Mouse (Mus musculus) left cerebral cortex, adult 11 months (tissue): ENCODE results near the gene L3hypdh.

ENCODE experiments used
- DNase-seq: peaks from one replicate; pipeline ENCODE4 v3.0.0; 2022; ENCODE audit warnings: low spot score

L3hypdh gene

DNA sequence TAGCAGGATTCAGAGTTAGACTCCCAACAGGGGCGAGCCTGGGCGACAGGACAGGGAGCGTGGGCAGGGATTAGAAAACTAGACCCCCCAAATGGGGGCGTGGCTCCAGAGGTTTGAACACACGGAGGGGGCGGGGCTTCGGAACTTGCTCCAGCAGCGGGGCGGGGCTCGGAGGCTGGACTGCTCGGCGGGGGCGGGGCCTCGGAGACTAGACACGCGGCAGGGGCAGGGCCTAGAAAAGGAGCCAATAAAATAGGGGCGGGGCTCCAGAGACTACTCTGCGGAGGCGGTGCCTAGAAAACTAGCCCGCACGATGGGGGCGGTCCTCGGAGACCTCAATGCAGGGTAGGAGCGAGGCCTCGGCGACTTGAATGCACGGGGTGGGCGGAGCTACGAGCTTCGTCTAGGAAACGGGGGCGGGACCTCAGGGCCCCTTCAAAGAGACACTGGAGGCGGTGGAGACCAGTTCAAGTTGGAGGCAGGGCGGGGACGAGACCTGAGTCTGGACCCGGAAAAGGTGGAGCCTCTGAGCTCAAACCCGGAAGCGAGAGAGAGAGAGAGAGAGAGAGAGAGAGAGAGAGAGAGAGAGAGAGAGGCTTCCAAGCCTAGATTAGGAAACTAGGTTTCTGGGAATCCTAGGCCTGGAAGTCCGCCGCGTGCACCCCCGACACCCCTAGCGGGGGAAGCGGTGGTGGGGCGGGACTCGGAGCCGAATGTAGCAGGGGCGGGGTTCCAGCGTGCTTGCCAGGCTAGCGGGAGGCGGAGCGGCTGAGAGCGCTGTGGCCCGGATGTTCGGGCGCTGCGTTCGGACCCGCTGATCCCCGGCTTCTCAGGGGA, at the start of gene L3hypdh, which contains the start of gene Jkamp:
TSS of gene L3hypdh (minus strand) at position 111 of the 837 bp plus-strand sequence.
TSS of gene Jkamp (plus strand) at position 261 of the 837 bp plus-strand sequence.
- peak; percentile 99 for DNase-seq

DNA sequence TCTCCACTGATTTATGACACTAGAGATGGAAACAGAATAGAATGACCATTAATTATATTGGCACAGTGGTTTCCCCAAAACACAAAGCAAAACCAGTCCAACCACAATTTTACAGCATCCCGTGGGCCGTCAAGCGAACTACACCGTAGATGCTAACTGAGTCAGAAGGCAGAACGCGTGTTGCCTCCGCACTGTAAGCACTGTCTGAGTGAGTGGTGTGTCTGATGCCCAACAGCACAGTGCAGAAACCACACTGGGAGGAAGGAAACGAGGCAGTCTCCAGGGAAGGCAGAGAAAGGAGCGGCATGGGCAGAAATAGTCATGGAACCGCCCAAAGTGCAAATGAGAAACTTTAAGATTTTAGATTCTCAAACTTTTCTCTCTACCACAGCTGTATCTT, 44.0 kb upstream of the L3hypdh start:
- no peak for DNase-seq

DNA sequence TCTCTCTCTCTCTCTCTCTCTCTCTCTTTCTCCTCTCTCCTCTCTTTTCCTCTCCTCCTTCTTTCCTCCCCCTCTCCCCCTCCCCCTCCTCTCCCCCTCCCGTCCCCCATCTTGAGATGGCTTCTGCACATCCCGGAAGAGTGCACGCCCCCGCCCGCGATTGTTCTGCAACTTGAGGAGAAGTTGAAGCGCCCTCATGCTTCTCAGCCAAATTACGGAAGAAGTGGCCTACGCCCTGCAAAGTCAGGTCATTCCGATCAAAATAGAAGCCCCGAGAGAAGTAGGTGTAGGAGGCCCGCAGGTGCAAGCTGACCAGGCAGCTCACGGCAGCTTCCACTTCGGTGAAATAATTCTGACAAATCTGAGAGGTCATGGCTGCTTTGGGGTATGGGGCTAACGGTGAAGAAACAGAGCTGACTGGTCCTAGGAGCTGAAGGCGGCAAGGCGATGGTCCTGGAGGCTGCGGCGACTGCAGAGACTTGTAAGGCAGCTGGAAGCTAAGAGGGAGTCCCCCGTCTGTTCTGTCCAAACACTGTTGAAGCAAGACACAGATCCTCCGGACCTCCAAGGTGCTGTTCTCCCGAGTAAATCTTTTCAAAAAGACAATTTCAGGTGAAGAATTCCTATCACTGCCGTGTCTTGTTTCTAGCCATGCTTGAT, 30.6 kb upstream of the L3hypdh start:
- no peak for DNase-seq

DNA sequence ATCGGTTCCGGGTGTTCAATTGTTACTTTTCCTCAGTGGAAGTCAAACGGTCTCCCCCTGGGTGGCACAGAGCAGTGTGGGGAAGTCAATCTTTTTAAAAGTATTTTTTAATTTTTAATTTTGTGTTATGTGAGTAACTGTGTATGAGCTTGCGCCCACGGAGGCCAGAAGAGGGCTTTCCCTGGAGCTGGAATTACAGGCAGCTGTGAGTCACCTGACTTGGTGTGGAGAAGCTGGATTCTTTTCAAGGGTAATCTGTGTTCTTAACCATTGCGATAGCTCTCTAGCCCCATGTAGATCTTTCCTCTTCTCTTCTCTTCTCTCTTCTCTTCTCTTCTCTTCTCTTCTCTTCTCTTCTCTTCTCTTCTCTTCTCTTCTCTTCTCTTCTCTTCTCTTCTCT, 29.9 kb upstream of the L3hypdh start:
- no peak for DNase-seq

DNA sequence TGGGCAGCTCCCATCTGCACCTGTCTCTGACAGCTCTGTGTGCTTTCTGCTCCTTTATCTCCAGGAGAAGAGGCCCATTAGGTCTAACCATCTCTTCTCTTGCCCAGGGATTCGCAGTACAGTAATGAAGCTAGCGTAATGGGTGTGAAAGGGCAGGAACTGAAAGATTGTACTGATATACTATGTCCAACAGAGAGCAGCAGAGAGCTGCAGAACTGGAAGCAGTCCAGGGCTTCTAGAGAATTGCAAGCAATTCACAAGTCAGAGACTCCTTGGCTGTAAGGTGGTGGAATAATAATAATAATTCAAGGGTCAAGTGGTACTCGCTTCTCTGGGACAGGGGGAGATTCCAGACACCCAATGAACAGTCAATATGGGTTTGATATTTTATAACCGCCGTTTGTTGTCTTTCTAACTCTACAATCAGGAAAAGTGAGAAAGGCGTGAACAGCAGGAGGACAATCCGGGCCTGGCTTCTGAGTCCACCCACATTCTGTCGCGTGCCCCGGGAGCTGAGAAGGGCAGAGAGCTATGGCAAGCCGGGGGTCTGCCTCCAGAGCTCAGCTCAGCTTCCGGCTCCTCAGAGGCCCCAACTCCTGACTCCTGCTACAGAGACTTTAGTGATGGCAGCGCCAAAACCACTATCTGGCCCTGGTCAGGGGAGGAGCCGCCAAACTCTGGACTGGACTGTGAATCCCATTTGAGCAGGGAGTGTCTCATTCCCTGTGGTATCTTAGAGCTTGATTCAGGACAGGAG, 19.5 kb upstream of the L3hypdh start:
- DNase-seq = peak; percentile 32

- no peak for DNase-seq
Observed at GRCm38 (mm10) chr12:72104027-72104426, 18.8 kb upstream of the L3hypdh start.

- no peak for DNase-seq
Observed at GRCm38 (mm10) chr12:72102776-72103175, 17.5 kb upstream of the L3hypdh start.

GRCm38 (mm10) chr12:72096966-72097365, 11.7 kb upstream of the L3hypdh start:
- no peak for DNase-seq

DNA sequence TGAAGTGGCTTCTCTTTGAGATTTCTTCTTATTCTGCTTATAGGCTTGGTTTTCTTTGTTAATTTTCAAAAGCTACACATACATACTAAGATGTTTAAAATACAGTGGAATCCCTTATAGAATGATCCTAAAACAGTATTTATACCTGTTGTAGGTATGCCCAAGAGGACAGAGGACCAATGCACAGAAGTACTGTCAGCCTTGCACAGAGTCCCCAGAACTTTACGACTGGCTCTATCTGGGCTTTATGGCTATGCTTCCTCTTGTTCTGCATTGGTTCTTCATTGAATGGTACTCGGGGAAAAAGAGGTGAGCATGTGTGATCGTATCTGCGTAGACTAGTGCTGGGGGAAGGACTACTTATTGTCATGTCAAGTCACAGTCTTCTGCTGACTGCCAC, 4.6 kb upstream of the L3hypdh start:
- DNase-seq = no peak

DNA sequence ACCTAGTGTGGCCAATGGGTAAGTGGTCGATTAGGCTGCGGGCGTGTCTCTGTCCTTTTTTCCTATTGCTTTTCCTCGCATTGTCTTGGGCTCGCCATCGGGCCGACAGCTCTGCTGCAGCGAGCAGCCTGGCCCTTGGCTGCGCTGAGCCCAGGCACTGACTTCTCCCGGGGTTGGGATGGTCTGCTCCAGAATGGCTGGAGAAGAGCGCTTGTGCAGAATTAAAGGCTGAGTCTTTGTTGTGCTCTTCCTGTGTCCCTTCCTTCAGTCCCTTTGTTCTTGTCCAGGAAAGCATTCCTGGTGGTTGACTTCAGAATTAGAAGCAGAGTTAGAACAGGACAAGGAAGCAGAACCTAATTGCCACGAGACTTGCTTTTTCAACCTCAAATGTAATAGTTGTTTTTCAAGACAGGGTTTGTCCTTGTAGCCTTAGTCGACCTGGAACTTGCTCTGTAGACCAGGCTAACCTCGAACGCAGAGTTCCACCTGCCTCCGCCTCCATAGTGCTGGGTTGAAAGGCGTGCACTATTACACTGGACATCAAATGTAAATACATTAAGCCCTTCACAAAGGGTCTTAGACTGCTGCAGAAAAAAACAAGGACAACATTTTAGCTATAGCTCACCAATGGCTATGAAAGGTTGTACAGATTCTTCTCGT, 1.1 kb upstream of the L3hypdh start:
- DNase-seq = no peak

GRCm38 (mm10) chr12:72085024-72085328, 263 bp downstream of the L3hypdh start:
- DNase-seq = no peak

DNA sequence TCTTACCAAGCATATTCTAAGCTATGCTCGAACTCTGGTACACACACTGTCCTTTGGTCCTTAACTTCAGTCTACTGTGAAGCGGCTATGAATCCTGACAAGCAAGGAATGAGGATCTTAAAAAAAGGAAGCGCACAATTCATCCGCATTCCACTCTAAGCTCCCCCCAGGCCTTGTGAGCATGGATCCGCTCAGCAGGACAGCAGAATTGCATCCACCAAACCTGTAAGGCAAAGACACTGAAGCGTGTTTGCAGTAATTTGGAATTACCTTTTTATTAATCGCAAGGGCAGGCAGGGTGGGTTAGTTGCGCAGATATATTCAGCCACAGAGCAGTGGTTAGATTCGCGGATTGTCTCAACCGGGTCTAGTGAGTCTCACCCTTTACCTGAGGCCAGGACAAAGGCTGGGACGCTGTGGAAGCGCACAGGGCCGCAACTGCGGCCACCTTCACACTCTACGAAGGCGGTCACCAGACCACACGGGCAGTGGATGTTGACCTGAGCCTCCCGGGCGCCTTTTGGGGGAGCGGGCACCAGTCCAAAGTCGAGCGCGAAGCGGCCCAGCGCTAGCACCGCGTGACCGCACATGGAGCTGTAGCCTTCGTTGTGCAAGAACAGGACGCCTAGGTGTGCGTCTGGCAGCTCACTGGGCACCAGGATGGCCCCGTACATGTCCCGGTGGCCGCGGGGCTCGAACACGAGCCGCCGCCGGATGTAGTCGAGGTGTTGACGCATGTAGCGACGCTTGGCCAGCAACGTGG, 797 bp downstream of the L3hypdh start:
- DNase-seq = peak; percentile 16

- no peak for DNase-seq
Observed at GRCm38 (mm10) chr12:72083265-72083664, 2.0 kb downstream of the L3hypdh start.

DNA sequence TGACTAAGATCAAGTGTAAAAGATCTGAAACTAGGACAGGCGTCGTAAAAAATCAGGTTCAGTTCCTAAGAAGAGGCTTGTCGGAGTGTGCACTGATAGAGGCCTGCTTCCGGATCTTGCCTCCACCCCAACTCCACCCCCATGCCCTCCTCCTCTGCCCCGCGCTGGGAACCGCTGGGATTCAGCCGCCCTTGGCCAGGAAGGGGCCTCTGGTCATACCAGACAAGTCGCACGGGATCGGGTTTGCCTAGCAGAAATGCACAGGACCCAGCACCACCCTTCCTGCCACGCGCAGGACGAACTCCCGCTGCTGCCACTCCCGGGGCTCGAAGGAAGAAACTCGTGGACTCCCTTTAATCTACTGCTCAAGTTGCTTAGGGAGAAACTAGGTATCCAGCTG, 2.9 kb downstream of the L3hypdh start:
- DNase-seq = no peak

DNA sequence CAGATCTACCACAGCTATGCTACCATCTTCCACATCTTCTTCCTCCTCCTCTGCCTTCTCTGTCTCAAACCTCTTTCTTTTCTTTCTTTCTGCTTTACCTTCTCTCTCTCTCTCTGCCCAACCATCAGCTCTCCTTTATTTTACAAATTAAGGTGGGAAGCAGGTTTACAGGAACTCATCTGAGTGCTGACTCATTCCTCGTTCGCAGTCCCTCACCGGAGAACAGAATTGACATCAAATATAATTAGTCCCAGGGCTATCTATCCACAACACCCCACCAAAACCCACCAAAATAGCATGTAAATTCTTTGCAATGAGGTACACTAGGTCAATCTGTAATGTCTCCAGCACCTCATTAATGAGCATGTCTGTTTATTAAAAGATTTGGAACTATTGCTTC, 3.3 kb downstream of the L3hypdh start:
- DNase-seq = no peak

GRCm38 (mm10) chr12:72078248-72078647, 7.0 kb downstream of the L3hypdh start:
- DNase-seq = no peak

- DNase-seq = peak; percentile 78
Observed at GRCm38 (mm10) chr12:72070327-72071269, 14.6 kb downstream of the L3hypdh start, which contains the start of gene Gpr135. TSS of gene Gpr135 (minus strand) at chr12:72071125.

- DNase-seq = no peak
Observed at GRCm38 (mm10) chr12:72069626-72070326, 15.5 kb downstream of the L3hypdh start.

GRCm38 (mm10) chr12:72057780-72058179, 27.5 kb downstream of the L3hypdh start:
- no peak for DNase-seq

GRCm38 (mm10) chr12:72053851-72054250, 31.4 kb downstream of the L3hypdh start:
- no peak for DNase-seq
